Mouse (Mus musculus): ENCODE results near the gene Uqcc1.

Uqcc1 gene

GRCm38 (mm10) chr2:155811821-155812396 is 118.2 kb downstream of the Uqcc1 start:
- peak; percentile 84 for DNase-seq

- no peak for DNase-seq
Observed at GRCm38 (mm10) chr2:155809620-155810019, 120.5 kb downstream of the Uqcc1 start.

DNA sequence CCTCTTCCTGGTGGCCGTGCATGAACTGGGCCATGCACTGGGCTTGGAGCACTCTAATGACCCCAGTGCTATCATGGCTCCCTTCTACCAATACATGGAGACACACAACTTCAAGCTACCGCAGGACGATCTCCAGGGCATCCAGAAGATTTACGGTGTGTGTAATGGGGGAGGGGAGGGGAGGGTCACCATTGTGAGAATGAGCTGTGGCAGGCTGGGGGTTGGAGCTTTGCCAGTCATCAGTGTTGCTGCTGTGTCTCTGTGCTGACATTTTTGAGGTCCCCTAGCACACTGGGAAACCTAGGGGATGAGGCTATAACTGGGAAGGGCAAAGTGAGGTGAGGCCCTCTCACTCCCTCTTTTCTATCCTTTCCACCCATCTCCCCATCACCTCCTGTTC is 122.7 kb downstream of the Uqcc1 start:
- DNase-seq, result no peak

DNA sequence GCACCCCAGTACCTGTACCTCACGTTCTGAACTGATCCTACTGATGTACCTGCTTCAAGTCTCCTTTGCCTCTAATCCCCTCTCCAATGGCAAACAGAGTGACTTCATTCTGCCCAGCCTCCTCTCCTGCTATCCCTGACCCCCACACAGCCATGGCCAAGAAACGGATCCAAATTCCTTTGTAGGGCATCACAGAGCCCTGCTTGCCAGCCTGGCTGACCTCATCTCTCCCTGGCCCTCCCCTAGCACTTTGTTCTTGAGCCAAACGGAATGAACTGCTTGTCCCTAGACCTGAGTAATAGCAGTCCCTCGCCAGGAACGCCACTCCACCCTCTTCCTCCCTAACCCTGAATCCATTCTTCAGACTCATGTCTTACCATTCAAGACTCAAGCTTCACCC is 123.6 kb downstream of the Uqcc1 start:
- no peak for DNase-seq

GRCm38 (mm10) chr2:155805925-155806255 is 124.2 kb downstream of the Uqcc1 start:
- no peak for DNase-seq

- peak; percentile 45 for DNase-seq
Observed at GRCm38 (mm10) chr2:155805231-155805924, 124.7 kb downstream of the Uqcc1 start.

- no peak for DNase-seq
Observed at GRCm38 (mm10) chr2:155804053-155804452, 126.1 kb downstream of the Uqcc1 start.

DNA sequence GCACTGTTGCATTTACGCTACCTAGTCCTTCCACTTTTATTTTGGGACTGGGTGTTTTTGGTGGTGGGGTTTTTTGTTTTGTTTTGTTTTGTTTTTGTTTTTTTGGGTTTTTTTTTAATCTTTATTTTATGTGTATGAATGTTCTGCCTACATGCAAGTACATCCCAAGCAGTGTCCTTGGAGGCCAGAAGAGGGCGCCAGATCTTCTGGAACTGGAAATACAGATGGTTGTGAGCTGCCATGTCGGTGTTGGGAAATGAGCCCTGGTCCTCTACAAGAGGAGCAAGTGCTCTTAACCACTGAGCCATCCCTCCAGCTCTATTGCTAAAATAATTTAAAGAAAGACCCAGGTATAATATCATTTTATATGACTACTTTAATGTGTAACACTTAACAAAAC is 127.3 kb downstream of the Uqcc1 start:
- no peak for DNase-seq

DNA sequence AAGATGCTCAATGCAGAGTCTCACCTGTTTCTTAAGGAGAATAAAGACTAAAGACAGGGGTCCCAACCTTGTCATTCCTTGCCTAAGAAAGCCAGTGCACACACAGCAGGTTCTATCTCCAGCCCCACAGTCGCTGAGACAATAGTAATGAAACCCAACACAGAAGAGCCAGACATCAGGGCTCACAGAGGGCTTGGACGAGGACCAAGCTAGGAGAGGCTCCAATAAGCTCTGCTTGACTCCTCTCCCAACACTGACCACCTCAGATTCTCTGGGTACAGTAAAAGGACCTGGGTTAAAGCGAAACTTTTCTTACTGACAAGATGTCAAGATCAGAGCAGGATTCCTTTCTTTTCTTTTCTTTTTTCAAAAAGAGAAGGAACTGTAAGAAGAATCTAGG is 131.5 kb downstream of the Uqcc1 start:
- no peak for DNase-seq

Data from kidney, adult 9 months (tissue).